Mouse (Mus musculus): ENCODE data around the gene Nup214. TPM values are rescaled to one million over a fixed set of nuclear protein-coding genes. Genes with fewer than 3 reads are reported as not detected.
A peak's percentile ranks its signal among the peaks of the same experiment; 100 is the strongest.

Nup214 gene
- polyA plus RNA-seq, 1 experiment from 2014 or later, result 64.6 TPM

- H3K36me3 ChIP-seq (ENCODE audit: control insufficient read depth, insufficient read depth, low read length), result no peaks in the 10 kb centered on the region; the same call in 1 of the 2 replicates
- H3K9ac ChIP-seq (ENCODE audit: low read length), result no peak overlapping the region
- H3K27ac ChIP-seq (ENCODE audit: low read depth, low read length), result no peak overlapping the region
- H3K4me3 ChIP-seq (ENCODE audit: low read depth, low read length), result no peak overlapping the region
- H3K4me2 ChIP-seq, result no peak overlapping the region
- ATAC-seq (ENCODE audit: low FRiP score) (no peak), DNase-seq (ENCODE audit: low spot score, missing footprints) (peak; percentile 33)
- H3K27me3 ChIP-seq (ENCODE audit: control insufficient read depth, insufficient read depth, low read length), result no peaks in the 10 kb centered on the region
- H3K4me1 ChIP-seq (ENCODE audit: control insufficient read depth, insufficient read depth, low read length), result no peaks in the 10 kb centered on the region
- WGBS, result 88% methylated on average over 10 of the region's 10 CpGs
- H3K9me3 ChIP-seq (ENCODE audit: control insufficient read depth, low read length), result no peaks in the 10 kb centered on the region
Observed at GRCm38 (mm10) chr2:31957211-31957610, 17.0 kb upstream of the Nup214 start.

GRCm38 (mm10) chr2:31960986-31961385, 13.2 kb upstream of the Nup214 start:
- WGBS, result 93% methylated on average over 8 of the region's 8 CpGs
- H3K4me1 ChIP-seq (ENCODE audit: control insufficient read depth, insufficient read depth, low read length), result no peaks in the 10 kb centered on the region
- H3K27ac ChIP-seq (ENCODE audit: low read depth, low read length), result no peak overlapping the region
- no peak overlapping the region for H3K4me2 ChIP-seq
- no peak overlapping the region for H3K9ac ChIP-seq (ENCODE audit: low read length)
- ATAC-seq (ENCODE audit: low FRiP score), result no peak
- H3K9me3 ChIP-seq (ENCODE audit: control insufficient read depth, low read length), result no peaks in the 10 kb centered on the region
- no peak overlapping the region for H3K4me3 ChIP-seq (ENCODE audit: low read depth, low read length)
- no peak for DNase-seq (ENCODE audit: low spot score, missing footprints)
- H3K36me3 ChIP-seq (ENCODE audit: control insufficient read depth, insufficient read depth, low read length), result no peaks in the 10 kb centered on the region; the same call in none of the 2 replicates
- H3K27me3 ChIP-seq (ENCODE audit: control insufficient read depth, insufficient read depth, low read length), result no peaks in the 10 kb centered on the region

- Histone ChIP-seq H3K9ac (ENCODE audit: low read length) (no peak overlapping the region), H3K9me3 (ENCODE audit: control insufficient read depth, low read length) (no peaks in the 10 kb centered on the region), H3K27me3 (ENCODE audit: control insufficient read depth, insufficient read depth, low read length) (no peaks in the 10 kb centered on the region), H3K4me1 (ENCODE audit: control insufficient read depth, insufficient read depth, low read length) (no peaks in the 10 kb centered on the region), H3K4me2 (no peak overlapping the region), H3K36me3 (ENCODE audit: control insufficient read depth, insufficient read depth, low read length) (no peaks in the 10 kb centered on the region; the same call in none of the 2 replicates), H3K27ac (ENCODE audit: low read depth, low read length) (no peak overlapping the region), H3K4me3 (ENCODE audit: low read depth, low read length) (no peak overlapping the region)
- ATAC-seq (ENCODE audit: low FRiP score), result no peak
- 64% methylated on average over 4 of the region's 4 CpGs for WGBS
- DNase-seq (ENCODE audit: low spot score, missing footprints), result peak; percentile 35
Observed at GRCm38 (mm10) chr2:31961791-31962222, 12.4 kb upstream of the Nup214 start.

- Histone ChIP-seq H3K4me2 (no peak overlapping the region), H3K9me3 (ENCODE audit: control insufficient read depth, low read length) (no peaks in the 10 kb centered on the region), H3K36me3 (ENCODE audit: control insufficient read depth, insufficient read depth, low read length) (no peaks in the 10 kb centered on the region; the same call in none of the 2 replicates), H3K4me3 (ENCODE audit: low read depth, low read length) (no peak overlapping the region), H3K27me3 (ENCODE audit: control insufficient read depth, insufficient read depth, low read length) (no peaks in the 10 kb centered on the region), H3K27ac (ENCODE audit: low read depth, low read length) (no peak overlapping the region; the same call in 1 of the 2 replicates), H3K9ac (ENCODE audit: low read length) (no peak overlapping the region; the same call in 1 of the 2 replicates), H3K4me1 (ENCODE audit: control insufficient read depth, insufficient read depth, low read length) (no peaks in the 10 kb centered on the region)
- 70% methylated on average over 8 of the region's 8 CpGs for WGBS
- DNase-seq (ENCODE audit: low spot score, missing footprints) (peak; percentile 80), ATAC-seq (ENCODE audit: low FRiP score) (no peak)
Observed at GRCm38 (mm10) chr2:31962501-31963224, 11.6 kb upstream of the Nup214 start.

GRCm38 (mm10) chr2:31963491-31963890, 10.7 kb upstream of the Nup214 start:
- WGBS, result 82% methylated on average over 7 of the region's 7 CpGs
- no peak for ATAC-seq (ENCODE audit: low FRiP score)
- H3K27ac ChIP-seq (ENCODE audit: low read depth, low read length), result no peak overlapping the region
- H3K36me3 ChIP-seq (ENCODE audit: control insufficient read depth, insufficient read depth, low read length), result no peaks in the 10 kb centered on the region; the same call in none of the 2 replicates
- H3K4me1 ChIP-seq (ENCODE audit: control insufficient read depth, insufficient read depth, low read length), result no peaks in the 10 kb centered on the region
- H3K4me2 ChIP-seq, result no peak overlapping the region
- no peaks in the 10 kb centered on the region for H3K27me3 ChIP-seq (ENCODE audit: control insufficient read depth, insufficient read depth, low read length)
- H3K9me3 ChIP-seq (ENCODE audit: control insufficient read depth, low read length), result no peaks in the 10 kb centered on the region
- no peak overlapping the region for H3K9ac ChIP-seq (ENCODE audit: low read length)
- peak; percentile 1 for DNase-seq (ENCODE audit: low spot score, missing footprints)
- H3K4me3 ChIP-seq (ENCODE audit: low read depth, low read length), result no peak overlapping the region

GRCm38 (mm10) chr2:31964191-31964590, 10.0 kb upstream of the Nup214 start:
- DNase-seq (ENCODE audit: low spot score, missing footprints), result no peak
- H3K27me3 ChIP-seq (ENCODE audit: control insufficient read depth, insufficient read depth, low read length), result no peaks in the 10 kb centered on the region
- no peaks in the 10 kb centered on the region for H3K9me3 ChIP-seq (ENCODE audit: control insufficient read depth, low read length)
- no peak overlapping the region for H3K9ac ChIP-seq (ENCODE audit: low read length)
- H3K27ac ChIP-seq (ENCODE audit: low read depth, low read length), result no peak overlapping the region
- peaks cover under 1% of the 10 kb centered on the region; the same call in 1 of the 2 replicates for H3K36me3 ChIP-seq (ENCODE audit: control insufficient read depth, insufficient read depth, low read length)
- 90% methylated on average over 3 of the region's 3 CpGs for WGBS
- no peak for ATAC-seq (ENCODE audit: low FRiP score)
- H3K4me3 ChIP-seq (ENCODE audit: low read depth, low read length), result no peak overlapping the region
- no peaks in the 10 kb centered on the region for H3K4me1 ChIP-seq (ENCODE audit: control insufficient read depth, insufficient read depth, low read length)
- H3K4me2 ChIP-seq, result no peak overlapping the region

- Histone ChIP-seq H3K9me3 (ENCODE audit: control insufficient read depth, low read length) (no peaks in the 10 kb centered on the region), H3K4me1 (ENCODE audit: control insufficient read depth, insufficient read depth, low read length) (no peaks in the 10 kb centered on the region), H3K27me3 (ENCODE audit: control insufficient read depth, insufficient read depth, low read length) (no peaks in the 10 kb centered on the region), H3K9ac (ENCODE audit: low read length) (no peak overlapping the region), H3K36me3 (ENCODE audit: control insufficient read depth, insufficient read depth, low read length) (peaks cover 2% of the 10 kb centered on the region; the same call in 1 of the 2 replicates), H3K4me3 (ENCODE audit: low read depth, low read length) (no peak overlapping the region), H3K4me2 (no peak overlapping the region), H3K27ac (ENCODE audit: low read depth, low read length) (no peak overlapping the region)
- DNase-seq (ENCODE audit: low spot score, missing footprints) (peak; percentile 82), ATAC-seq (ENCODE audit: low FRiP score) (no peak)
Observed at GRCm38 (mm10) chr2:31965110-31965509, 9.1 kb upstream of the Nup214 start.

- H3K9me3 ChIP-seq (ENCODE audit: control insufficient read depth, low read length), result no peaks in the 10 kb centered on the region
- H3K4me3 ChIP-seq (ENCODE audit: low read depth, low read length), result no peak overlapping the region
- peak; percentile 69 for DNase-seq (ENCODE audit: low spot score, missing footprints)
- no peak for ATAC-seq (ENCODE audit: low FRiP score)
- peaks cover 2% of the 10 kb centered on the region; the same call in 1 of the 2 replicates for H3K36me3 ChIP-seq (ENCODE audit: control insufficient read depth, insufficient read depth, low read length)
- no peaks in the 10 kb centered on the region for H3K4me1 ChIP-seq (ENCODE audit: control insufficient read depth, insufficient read depth, low read length)
- no peak overlapping the region for H3K27ac ChIP-seq (ENCODE audit: low read depth, low read length)
- WGBS, result 84% methylated on average over 8 of the region's 8 CpGs
- no peaks in the 10 kb centered on the region for H3K27me3 ChIP-seq (ENCODE audit: control insufficient read depth, insufficient read depth, low read length)
- H3K9ac ChIP-seq (ENCODE audit: low read length), result no peak overlapping the region
- H3K4me2 ChIP-seq, result no peak overlapping the region
Observed at GRCm38 (mm10) chr2:31966801-31967200, 7.4 kb upstream of the Nup214 start.

GRCm38 (mm10) chr2:31972589-31972988, 1.6 kb upstream of the Nup214 start:
- H3K27ac ChIP-seq (ENCODE audit: low read depth, low read length), result no peak overlapping the region
- H3K36me3 ChIP-seq (ENCODE audit: control insufficient read depth, insufficient read depth, low read length), result peaks cover 5% of the 10 kb centered on the region; the same call in 1 of the 2 replicates
- H3K4me1 ChIP-seq (ENCODE audit: control insufficient read depth, insufficient read depth, low read length), result peaks cover 14% of the 10 kb centered on the region
- H3K9ac ChIP-seq (ENCODE audit: low read length), result no peak overlapping the region
- H3K9me3 ChIP-seq (ENCODE audit: control insufficient read depth, low read length), result no peaks in the 10 kb centered on the region
- H3K4me3 ChIP-seq (ENCODE audit: low read depth, low read length), result no peak overlapping the region
- H3K27me3 ChIP-seq (ENCODE audit: control insufficient read depth, insufficient read depth, low read length), result no peaks in the 10 kb centered on the region
- H3K4me2 ChIP-seq, result no peak overlapping the region
- ATAC-seq (ENCODE audit: low FRiP score), result no peak
- WGBS, result 93% methylated on average over 4 of the region's 4 CpGs
- peak; percentile 67 for DNase-seq (ENCODE audit: low spot score, missing footprints)

Data from midbrain, embryonic 11.5 days (tissue).